18 mouse cellular contexts compared by ENCODE assay signal in genomic region chrX:57692506-57692905, GRCm38 (mm10).
DNase-seq lines count a peak whose midpoint lies in the region; ATAC-seq and TF ChIP-seq lines count a peak whose summit lies in the region.
"Had no signal": no experiment of that assay in that cellular context is flagged by ENCODE, and none has a peak within 500 bp of the region (broad histone marks: within the 10 kb centered on the region; RNA-seq: fewer than 3 reads in every experiment).

No protein-coding gene starts in this region.

- H3K9ac ChIP-seq in hindbrain, embryonic 13.5 days = no peak overlapping the region
- H3K9ac ChIP-seq: embryonic facial prominence, embryonic 15.5 days; heart, embryonic 13.5 days; liver, embryonic 13.5 days had no signal

- DNase-seq in ovary, adult 18-20 months (ENCODE audit: low spot score) = peak; percentile 7
- no peak for DNase-seq in ovary, postnatal 36 days (ENCODE audit: low spot score)
- peak; percentile 89 for DNase-seq in brain, embryonic 14.5 days (ENCODE audit: low read depth)
- DNase-seq in retina, embryonic 14.5 days (ENCODE audit: low spot score) = peak; percentile 43
- DNase-seq in heart, adult 11 months = no peak
- DNase-seq in gastrocnemius, postnatal 25 days = no peak
- no peak for DNase-seq in kidney, postnatal 36 days
- DNase-seq: cerebellum, postnatal 25 days; kidney, postnatal 25 days; liver, embryonic 13.5 days; lung, postnatal 36 days; right cerebral cortex, postnatal 25 days had no signal

- H3K4me1 ChIP-seq in hindbrain, embryonic 13.5 days (replicated peaks) = no peaks in the 10 kb centered on the region
- H3K4me1 ChIP-seq: embryonic facial prominence, embryonic 15.5 days; heart, embryonic 13.5 days; liver, embryonic 13.5 days had no signal

- H3K4me3 ChIP-seq in hindbrain, embryonic 13.5 days = no peak overlapping the region
- H3K4me3 ChIP-seq: embryonic facial prominence, embryonic 15.5 days; heart, embryonic 13.5 days; left cerebral cortex, adult 2 months; liver, embryonic 13.5 days; myocyte had no signal

- H3K27ac ChIP-seq in hindbrain, embryonic 13.5 days = peak overlapping the region; percentile 62
- H3K27ac ChIP-seq: embryonic facial prominence, embryonic 15.5 days; heart, embryonic 13.5 days; left cerebral cortex, adult 2 months; liver, embryonic 13.5 days had no signal

- no peaks in the 10 kb centered on the region for H3K9me3 ChIP-seq in hindbrain, embryonic 13.5 days
- H3K9me3 ChIP-seq: embryonic facial prominence, embryonic 15.5 days; heart, embryonic 13.5 days; liver, embryonic 13.5 days had no signal

- WGBS in hindbrain, embryonic 13.5 days = 20% methylated on average over 1 of the region's 1 CpGs

- no peak for TF ChIP-seq POLR2A in brain, embryonic 14.5 days (IDR thresholded peaks at IDR 0.05; ENCODE audit: borderline replicate concordance, extremely low read depth, insufficient read depth, insufficient read length, poor library complexity, severe bottlenecking)

- no peak overlapping the region for H3K4me2 ChIP-seq in hindbrain, embryonic 13.5 days
- H3K4me2 ChIP-seq: embryonic facial prominence, embryonic 15.5 days; heart, embryonic 13.5 days; liver, embryonic 13.5 days had no signal

- peak; percentile 21; the same call in 1 of the 2 replicates for ATAC-seq in hindbrain, embryonic 13.5 days (ENCODE audit: low FRiP score)
- ATAC-seq: inflammation-experienced regulatory T-cells, adult 6 months had no signal

- H3K36me3 ChIP-seq in hindbrain, embryonic 13.5 days = no peaks in the 10 kb centered on the region
- H3K36me3 ChIP-seq: embryonic facial prominence, embryonic 15.5 days; heart, embryonic 13.5 days; liver, embryonic 13.5 days had no signal

- TF ChIP-seq CTCF in brain, embryonic 14.5 days (IDR thresholded peaks at IDR 0.05; ENCODE audit: borderline replicate concordance, extremely low read depth, insufficient read depth, insufficient read length) = no peak

- no peaks in the 10 kb centered on the region for H3K27me3 ChIP-seq in hindbrain, embryonic 13.5 days
- H3K27me3 ChIP-seq: embryonic facial prominence, embryonic 15.5 days; heart, embryonic 13.5 days; liver, embryonic 13.5 days had no signal

Comparison
In these comparisons a context has a peak if more than half of its experiments do, and no peak if none do; other contexts are left out.
1. DNase-seq: peak in ovary, adult 18-20 months (single experiment), brain, embryonic 14.5 days (single experiment) and retina, embryonic 14.5 days (single experiment); none in ovary, postnatal 36 days (single experiment), heart, adult 11 months (single experiment), gastrocnemius, postnatal 25 days (single experiment) and kidney, postnatal 36 days (0 of 2).